Mouse (Mus musculus) hematopoietic stem cell, adult 5-6 weeks (primary cell): ENCODE results near the gene Ccnd1. TPM values are rescaled to one million over a fixed set of nuclear protein-coding genes. Genes with fewer than 3 reads are reported as not detected.
A peak's percentile ranks its signal among the peaks of the same experiment; 100 is the strongest.
"Not testable (repeated sequence)": the region's sequence is repeated elsewhere in the genome, so short reads cannot be mapped to it uniquely, and the experiment has no call there.

ENCODE experiments used
- ATAC-seq, 2 experiments: fragments of 125-278 bp in 1 of 2; replicated peaks in 1 of 2; 2 replicates each; pipeline ENCODE4 v1.8.0; 2016 to 2017; ENCODE audit warnings: inconsistent platforms in 2 of 2, mild to moderate bottlenecking in 2 of 2, moderate number of reproducible peaks in 2 of 2, low read depth in 1 of 2, moderate TSS enrichment in 1 of 2; ENCODE audit not compliant: low FRiP score in 2 of 2, poor library complexity in 2 of 2, severe bottlenecking in 2 of 2, insufficient read depth in 1 of 2, low TSS enrichment in 1 of 2
- total RNA-seq: library from RNA; stranded (forward); fragments of 172-1452, 232-1000 nt; gene quantifications from 2 replicates; pipeline ENCODE4 v1.2.3, GENCODE M21; 2017

The Ccnd1 gene
- total RNA-seq, 1 experiment from 2014 or later, result 21.9 TPM

- ATAC-seq, result no peak
Measured at GRCm38 (mm10) chr7:144894191-144894590, 45.5 kb downstream of the Ccnd1 start.

GRCm38 (mm10) chr7:144892322-144892721 is 47.4 kb downstream of the Ccnd1 start:
- ATAC-seq, result no peak

- ATAC-seq, result no peak
Measured at GRCm38 (mm10) chr7:144891863-144892262, 47.9 kb downstream of the Ccnd1 start.

- not testable (repeated sequence) for ATAC-seq
Measured at GRCm38 (mm10) chr7:144890661-144891060, 49.1 kb downstream of the Ccnd1 start.

GRCm38 (mm10) chr7:144888564-144889299 is 51.0 kb downstream of the Ccnd1 start:
- ATAC-seq, result no peak

- no peak for ATAC-seq
Measured at GRCm38 (mm10) chr7:144887672-144888071, 52.1 kb downstream of the Ccnd1 start.

GRCm38 (mm10) chr7:144883106-144883505 is 56.6 kb downstream of the Ccnd1 start:
- 0 out of 4 replicates have a peak, but pooled peaks of 1 of the 2 experiments have one; percentile 12 for ATAC-seq

Other genes starting within 250 kb of the Ccnd1 start
- gene Ano1, start 188.0 kb downstream of the Ccnd1 start, total RNA-seq, result 0.50 TPM in 1 of 2 replicates, not detected in the other
- 3.8 and 6.2 TPM in 2 replicates for gene Fgf3, start 101.8 kb downstream of the Ccnd1 start, total RNA-seq
- not detected in 2 replicates for gene Fgf4, start 92.6 kb downstream of the Ccnd1 start, total RNA-seq
- gene Fgf15, start 43.4 kb downstream of the Ccnd1 start, total RNA-seq, result not detected in 2 replicates
- 23.1 and 76.6 TPM in 2 replicates for gene LTO1, start 24.8 kb downstream of the Ccnd1 start, total RNA-seq